Mouse (Mus musculus) mouse trophoblast stem cell (cell line): Measurements from ENCODE around the gene Zfp326.

Source experiments
- in situ Hi-C, 2 experiments: fragments of 300-500 bp; cut with MseI, MboI; formaldehyde crosslinking; loops; 2 replicates in 1 of 2; 3 replicates in 1 of 2; pipeline ENCODE4 v1.15.1; 2025

The Zfp326 gene

DNA sequence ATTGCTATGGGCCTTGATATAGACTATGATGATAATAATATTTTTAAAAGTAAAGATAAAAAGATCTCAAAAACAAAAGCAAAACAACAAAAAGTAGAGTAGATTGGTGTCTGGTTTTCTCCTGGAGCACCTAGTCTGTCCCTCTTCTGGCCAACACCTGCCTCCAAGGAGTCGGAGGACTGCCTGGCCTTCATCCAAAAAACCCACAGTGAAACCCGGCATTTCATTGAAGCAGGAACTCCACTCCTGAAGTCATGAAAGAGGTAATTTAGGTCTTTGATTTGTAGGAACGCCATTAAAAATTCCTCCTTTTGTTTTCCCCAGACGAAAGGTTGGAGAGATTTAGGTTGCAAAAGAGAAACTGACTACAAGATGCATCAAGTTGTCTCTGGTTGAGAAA lies 8.9 kb upstream of the Zfp326 start:
- in situ Hi-C loops = loop anchor here in 1 of 2 experiments (5.0 kb wide), 1 partner anchor 180 kb away; no protein-coding TSS in a partner anchor

DNA sequence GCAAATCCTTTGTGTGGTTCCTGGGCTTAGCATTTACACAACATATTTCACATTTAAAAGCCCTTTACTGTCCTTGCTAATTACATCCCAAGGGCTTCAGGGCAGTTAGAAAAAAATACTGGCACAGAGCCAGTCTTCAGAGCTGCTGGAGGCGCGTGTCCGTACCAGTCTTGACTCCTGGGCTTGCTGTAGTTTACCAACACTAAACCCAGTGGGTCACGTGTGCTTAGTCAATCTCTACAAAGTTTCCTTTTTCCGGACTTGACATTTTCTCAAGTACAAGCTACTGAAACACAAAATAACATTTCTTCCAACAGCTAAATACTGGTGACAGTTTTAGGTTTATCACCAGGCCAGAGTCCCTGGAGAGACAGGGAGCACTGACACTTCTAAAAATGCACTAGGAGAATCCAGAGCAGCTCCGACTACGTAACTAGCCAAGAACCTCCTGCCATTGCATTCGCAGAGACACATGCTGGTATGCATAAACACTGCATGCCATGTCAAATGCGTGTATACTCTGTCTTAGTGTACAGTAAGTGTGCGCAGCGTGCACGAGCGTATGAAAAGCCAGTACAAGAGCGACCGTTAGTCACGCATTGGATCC lies 8.4 kb upstream of the Zfp326 start:
- in situ Hi-C loops = loop anchor here in 1 of 2 experiments (5.0 kb wide), 1 partner anchor 181 kb away; no protein-coding TSS in a partner anchor

DNA sequence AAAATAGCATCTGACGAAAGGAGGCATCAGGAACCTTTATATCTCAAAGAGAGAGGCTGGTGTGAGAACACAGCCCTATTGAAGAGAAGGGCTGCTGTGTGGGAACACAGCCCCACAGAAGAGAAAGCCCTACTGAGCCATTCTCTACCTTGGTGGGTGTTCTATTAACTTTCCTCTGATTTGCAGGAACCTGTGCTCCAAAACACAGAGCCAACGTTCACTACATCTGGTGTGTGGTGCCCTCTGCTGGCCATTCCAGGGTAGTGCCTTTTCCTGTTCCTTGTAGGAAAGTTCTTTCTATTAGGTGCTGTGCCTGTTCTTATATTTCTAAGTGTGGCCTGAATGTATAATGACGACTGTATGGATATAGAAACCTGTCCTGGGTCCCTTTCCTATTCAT lies 7.8 kb upstream of the Zfp326 start:
- in situ Hi-C loops = loop anchor here in 1 of 2 experiments (5.0 kb wide), 1 partner anchor 181 kb away; no protein-coding TSS in a partner anchor

DNA sequence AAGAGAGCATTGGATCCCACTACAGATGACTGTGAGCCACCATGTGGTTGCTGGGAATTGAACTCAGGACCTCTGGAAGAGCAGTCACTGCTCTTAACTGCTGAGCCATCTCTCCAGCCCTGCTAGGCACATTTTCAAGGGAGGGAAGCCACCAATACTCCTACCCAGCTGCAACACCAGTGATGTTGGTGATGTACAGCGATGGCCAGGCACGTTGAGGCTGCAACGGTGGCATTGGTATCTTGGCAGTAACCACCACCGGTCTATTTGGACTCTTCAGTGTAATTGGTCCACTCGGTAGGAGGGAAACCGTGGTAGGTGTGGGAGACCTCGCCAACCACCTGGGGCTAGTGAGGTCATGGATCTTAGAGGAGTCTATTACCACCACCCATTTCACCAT lies 6.6 kb upstream of the Zfp326 start:
- in situ Hi-C loops = loop anchor here (5.0 to 10.0 kb wide), 4 partner anchors 182 to 465 kb away; no protein-coding TSS in a partner anchor

DNA sequence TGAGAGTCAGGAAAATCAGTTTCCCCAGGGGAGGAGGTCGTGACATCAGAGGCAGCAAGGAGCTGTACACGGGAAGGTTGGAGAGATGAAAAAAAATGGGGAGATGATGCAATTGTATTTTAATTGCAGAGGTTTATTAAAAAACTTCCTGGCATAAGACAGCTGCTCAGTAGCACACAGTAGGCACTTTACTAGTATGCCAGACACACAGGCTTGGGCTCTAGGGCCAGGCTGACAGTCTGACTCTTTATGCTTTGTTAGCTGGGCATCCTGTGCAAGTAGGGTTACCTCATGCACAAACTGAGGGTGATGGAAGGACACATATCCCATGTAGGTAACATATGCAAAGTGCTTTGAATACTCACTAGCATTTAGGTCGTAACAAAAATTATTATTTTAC lies 5.2 kb upstream of the Zfp326 start:
- in situ Hi-C loops = loop anchor here (5.0 to 10.0 kb wide), 3 partner anchors 186 to 466 kb away; no protein-coding TSS in a partner anchor

DNA sequence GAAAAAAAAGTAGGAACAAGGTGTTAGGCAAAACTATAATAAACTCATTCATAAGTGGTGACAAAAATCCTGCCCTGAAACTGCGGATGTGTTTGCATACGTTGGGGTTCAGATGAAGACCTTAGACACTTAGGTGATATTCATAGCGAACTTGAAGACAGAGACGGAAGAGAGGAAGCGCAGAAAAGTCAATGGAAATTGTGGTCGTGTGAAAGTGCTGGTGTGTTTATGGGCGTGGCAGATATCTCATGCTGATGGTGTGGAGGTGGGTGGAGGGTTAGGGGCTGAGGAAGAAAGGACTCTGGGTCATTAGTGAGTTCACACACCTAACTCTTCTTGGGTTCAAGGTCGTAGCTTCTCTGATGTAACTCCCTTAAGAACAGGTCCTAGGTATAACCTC lies 4.2 kb upstream of the Zfp326 start:
- in situ Hi-C loops = loop anchor here (5.0 to 10.0 kb wide), 3 partner anchors 187 to 467 kb away; no protein-coding TSS in a partner anchor

DNA sequence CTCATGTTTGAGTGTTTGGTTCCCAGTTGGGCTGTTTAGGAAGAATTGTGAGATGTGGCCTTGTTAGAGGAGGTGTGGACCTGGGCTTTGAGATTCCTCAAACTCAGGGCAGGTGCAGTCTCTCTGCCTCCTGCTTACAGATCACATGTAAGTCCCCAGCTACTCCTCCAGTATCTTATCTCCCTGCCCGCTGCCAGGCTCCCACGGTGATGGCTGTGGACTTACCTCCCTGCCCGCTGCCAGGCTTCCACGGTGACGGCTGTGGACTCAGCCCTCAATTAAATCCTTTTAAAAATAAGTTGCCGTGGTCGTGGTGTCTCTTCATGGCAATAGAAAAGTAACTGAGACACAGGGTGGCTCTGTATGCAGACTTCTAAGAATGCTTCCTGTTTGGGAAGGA lies 3.4 kb upstream of the Zfp326 start:
- in situ Hi-C loops = loop anchor here (5.0 to 10.0 kb wide), 3 partner anchors 188 to 468 kb away; no protein-coding TSS in a partner anchor

DNA sequence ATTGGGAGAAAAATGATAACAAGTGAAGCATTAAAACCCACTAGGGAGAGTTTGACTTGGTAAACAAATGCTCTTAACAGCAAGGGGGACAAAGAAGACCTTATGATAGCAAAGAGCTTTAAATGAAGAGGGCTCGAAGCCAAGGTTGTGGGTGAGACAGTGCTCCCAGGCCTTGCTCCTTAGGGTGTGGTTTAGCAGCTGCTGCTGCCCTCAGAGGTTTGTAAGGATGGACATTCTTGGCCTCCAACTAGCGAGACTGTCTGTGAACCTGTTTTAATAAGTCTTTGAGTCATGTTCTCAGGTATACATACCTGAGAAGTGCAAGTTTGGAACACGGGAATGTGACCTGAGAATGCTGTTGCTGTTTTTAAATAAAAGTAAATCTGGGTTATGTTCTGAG lies 2.6 kb upstream of the Zfp326 start:
- in situ Hi-C loops = loop anchor here (5.0 to 10.0 kb wide), 3 partner anchors 189 to 469 kb away; no protein-coding TSS in a partner anchor

DNA sequence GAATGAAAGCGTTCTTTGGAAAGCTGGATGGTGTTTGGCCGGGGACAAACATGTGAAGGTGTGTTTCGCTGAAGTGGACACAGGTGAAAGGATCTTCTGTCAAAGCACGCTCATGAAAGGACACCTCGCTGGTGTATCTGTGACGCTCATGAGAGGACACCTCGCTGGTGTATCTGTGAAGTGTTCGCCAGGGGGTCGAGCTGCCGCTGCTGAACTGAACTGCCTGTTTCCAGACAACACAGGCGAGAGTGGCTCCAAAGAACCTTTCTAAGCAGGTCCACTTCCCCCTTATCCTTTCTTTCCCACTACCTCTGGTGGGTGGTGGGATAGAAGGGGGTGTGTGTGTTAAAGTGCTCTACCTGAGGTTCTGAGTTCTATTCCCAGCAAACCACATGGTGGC lies 1.9 kb upstream of the Zfp326 start:
- in situ Hi-C loops = loop anchor here (5.0 to 10.0 kb wide), 3 partner anchors 190 to 470 kb away; no protein-coding TSS in a partner anchor

DNA sequence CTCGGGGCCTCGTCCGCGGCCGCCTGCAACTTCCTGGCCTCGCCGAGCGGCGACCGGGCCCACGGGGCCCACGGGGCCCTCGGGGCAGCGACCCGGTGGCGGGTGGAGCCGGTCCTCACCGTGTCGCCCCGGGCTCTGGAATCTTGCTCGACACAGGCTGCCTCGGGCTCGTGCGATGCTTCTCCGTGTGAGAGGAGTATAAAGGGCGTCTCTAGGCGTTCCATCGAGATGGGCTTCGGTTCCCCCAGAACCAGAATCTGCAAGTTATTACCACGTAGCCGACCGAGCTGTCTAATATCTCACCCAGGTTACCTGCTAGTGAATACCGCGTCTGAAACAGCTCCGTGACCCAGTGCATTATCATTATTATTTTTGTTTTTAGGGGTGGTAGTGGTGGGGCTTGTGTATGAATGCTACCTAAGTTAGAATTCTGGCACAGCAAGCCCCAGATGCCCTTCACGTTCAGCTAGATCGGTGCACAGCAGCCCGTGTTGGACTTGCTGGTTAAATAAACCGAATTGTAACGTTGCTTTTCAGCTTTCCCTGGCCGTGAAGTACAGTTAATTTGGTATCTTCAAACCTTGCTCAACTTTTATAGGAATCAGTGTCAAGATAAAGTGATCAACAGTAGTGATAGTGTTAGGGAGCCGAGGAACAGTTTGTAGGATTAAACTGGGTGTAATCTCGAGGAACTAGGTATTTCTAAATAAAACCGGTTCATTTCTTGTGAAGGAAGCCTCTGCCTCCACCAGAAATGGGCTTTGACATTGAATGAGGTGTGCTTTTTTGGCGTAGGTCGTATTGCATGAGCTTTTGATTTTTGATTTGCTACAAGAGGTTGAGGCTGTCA lies 785 bp downstream of the Zfp326 start:
- in situ Hi-C loops = loop anchor here in 1 of 2 experiments (10.0 kb wide), 2 partner anchors 192 to 472 kb away; no protein-coding TSS in a partner anchor

DNA sequence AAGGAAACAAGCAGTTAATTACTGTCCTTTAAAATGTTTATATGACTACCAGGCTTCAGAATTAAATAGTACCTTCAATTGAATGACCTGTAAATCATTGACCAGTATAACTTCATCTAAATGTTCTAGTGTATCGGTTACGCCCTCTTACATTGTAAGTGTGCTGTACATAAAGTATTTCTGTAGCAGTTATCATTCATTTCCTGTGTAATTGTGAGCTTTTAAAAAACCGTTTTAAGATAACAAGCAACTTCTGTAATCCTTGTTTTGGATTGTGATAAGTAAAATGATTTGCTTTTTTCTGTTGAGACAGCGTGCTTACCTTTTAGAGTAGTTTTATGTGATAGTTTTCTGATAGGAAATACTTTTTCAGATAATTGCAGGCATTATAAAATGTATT lies 11.0 kb downstream of the Zfp326 start:
- in situ Hi-C loops = no loop called here

DNA sequence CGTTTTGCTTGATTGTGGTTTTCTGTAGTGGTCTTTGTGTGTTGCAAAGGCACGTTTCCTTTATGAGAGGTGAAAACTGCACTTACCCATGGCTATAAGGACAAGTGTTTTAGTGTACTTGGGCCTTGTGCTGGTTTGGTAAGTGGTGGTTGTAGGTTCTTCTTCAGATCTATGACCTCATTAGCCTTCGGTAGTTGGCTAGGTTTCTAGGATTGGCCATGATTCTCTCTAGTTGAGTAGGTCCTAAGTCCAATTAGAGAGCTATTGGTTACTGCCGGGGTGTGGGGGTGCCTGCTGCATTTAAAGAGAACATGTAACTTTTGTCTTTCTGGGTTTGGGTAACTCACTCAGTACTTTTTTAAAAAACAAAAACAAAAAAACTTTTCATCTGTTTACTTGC lies 21.8 kb downstream of the Zfp326 start:
- in situ Hi-C loops = no loop called here

DNA sequence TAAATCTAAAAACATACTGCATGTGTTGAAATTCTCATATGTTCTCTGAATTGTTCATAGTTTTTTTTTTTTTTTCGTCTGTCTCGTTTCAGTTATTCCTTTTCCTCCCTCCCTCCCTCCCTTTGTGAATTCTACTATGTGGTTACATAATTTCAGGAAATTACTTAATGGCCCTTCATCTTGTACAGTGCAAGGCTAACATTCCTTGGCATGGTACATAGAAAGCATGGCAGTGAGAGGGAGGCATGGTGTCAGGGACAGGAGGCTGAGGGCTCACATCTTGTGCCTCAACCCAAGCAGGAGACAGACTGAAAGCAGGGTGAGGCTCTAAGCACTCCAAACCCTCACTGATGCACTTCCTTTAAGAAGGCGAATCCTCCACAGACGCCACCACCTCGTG lies 32.8 kb downstream of the Zfp326 start:
- in situ Hi-C loops = no loop called here

DNA sequence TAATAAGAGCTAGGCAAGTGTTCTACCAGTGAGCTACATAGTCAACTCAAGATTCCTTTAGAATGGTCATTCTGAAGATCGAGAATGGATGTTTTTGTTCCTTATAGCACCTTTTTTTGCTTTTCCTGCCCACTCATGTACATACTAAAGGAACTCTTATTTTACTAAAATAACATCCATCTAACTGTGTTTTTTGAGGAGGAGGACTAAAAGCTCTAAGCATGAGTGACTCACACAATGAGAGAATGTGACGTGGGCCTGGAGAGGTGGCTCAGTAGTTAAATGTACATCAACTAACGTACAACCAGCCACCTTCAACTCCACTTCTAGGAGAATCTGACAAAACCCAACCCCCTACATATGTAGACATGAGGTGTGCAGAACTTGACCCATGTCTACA lies 33.3 kb downstream of the Zfp326 start:
- in situ Hi-C loops = no loop called here

DNA sequence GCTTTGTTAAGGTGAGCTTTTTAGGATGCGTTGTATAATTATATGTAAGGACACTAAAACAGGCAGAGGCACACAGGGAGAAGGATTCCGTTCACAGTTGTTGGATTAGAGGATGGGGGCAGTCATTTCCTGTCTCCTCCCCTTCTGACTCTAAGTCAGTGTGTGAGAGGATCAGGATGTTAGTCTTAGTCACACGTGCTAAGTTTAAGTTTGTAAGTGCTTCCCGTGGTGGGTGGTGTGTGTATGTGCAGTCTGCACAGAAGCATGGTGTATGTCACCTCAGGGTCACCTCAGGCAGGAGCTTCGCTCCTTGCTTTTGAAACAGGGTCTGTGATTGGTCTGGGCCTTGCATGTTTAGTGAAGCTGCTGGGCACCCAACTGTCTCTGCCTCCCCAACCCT lies 35.1 kb downstream of the Zfp326 start:
- in situ Hi-C loops = no loop called here

DNA sequence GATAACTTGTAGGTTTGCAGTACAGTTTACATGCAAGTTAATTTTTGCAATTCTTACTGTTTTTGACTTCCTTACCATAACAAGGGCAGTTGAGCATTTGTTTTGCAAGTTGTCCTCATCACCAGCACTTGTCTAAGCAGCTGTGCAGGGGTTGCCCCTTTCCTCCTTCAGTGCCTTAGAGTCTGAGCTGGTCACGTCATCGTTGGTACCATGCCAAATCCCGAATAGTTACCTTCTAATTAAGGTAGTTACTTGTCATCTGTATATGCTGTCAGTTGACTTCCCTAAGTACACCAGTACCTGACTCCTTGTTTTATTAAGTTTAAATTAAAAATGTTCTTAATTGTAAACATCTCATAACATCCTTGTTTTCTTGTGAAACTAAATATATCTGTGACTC lies 41.0 kb downstream of the Zfp326 start:
- in situ Hi-C loops = no loop called here

DNA sequence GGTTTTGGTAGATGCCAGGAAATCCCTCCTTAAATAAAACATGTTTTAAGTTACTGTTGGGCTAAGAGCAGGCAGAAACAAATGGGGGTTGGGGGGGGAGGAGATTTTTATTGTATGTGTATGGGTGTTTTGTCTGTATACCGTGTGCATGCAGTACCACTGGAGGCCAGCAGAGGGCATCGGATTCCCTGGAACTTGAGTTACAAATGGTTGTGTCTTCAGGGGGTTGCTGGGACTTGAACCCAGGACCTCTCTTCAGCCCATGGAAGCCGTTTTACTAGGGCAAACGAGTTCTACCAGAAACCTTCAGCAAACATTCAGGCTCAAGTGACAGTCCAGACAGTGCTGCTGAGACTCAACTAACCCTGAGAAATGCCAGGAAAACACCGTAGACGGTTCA lies 41.9 kb downstream of the Zfp326 start:
- in situ Hi-C loops = no loop called here

DNA sequence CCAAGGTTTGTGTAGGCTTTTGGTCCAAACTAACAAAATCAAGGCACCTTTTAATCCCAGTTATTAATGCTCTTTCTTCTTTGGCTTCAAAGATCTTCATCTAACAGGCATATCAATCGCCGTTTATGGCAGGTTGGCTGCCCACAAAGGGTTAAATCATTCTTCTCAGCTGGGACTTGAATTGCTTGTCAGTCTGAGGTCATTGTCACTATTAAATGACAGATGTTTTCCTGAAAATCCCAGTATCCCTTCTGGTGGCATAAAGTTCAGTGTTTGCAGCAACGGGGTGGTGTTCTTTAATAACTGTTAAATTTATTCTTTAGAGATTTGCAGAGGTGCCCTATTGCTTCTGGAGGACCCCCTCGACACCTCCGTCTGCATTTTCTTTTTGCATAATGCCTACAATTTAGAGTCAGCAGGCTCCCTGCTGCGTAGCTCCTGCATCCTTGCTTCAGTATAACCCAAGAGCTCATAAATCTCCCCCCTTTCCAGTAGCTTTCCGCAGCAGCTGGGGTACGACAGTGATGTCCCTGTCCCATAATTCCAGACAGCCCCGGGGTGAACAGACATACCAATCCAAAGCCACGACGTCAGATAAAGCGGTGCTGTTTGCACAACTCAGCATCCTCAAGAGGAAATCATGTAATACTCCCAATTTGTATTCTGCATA lies 46.6 kb downstream of the Zfp326 start:
- in situ Hi-C loops = no loop called here

DNA sequence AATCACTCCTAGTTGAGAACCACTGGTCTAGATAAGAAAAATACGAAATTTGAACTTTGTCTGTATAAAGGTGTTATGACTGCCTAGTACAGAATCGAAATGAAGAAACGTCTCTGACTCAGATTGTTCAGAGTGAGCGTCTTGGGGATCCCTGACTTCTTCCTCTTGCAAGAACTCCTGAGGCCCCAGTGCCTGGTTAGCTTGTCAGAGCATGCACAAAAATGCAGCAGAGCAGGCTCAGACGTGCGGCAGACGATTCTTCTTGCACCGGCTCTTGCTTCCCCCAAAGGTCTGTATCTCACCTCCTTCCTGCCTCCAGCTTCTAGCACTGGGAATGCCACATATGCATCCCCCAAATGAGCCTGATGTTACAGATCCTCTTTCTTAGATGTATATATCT lies 48.0 kb downstream of the Zfp326 start:
- in situ Hi-C loops = no loop called here

DNA sequence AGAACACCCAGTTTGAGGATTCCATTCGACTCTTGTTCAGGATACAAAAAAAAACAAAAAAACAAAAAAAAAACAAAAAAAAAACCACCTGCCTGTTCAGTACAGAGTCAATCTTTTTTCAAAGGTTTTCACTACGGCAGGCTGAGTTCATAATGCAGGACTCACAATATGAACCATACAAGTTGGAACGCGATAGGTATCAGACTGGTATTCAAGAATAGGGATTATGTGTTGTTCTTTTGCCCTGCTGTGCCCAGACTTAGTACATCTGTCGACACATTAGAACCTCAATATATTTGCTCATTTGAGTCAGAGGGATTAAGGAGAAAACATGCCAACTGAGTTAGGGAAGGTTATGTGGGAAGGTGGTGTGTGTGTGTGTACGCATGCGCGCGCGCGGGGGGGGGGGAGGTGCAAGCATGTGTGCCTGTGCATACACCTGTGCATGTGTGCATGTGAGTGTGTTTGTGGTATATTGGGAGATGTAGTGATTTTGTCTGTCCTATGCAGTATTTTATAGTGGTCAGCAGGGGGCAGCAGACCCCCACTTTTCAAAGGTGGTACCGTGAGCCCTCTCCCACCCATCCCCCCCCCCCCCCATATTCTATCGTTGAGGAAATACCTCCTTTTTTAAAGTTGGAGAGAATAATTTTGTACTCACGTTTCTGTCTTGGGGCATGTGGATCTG lies 49.3 kb downstream of the Zfp326 start:
- in situ Hi-C loops = no loop called here

DNA sequence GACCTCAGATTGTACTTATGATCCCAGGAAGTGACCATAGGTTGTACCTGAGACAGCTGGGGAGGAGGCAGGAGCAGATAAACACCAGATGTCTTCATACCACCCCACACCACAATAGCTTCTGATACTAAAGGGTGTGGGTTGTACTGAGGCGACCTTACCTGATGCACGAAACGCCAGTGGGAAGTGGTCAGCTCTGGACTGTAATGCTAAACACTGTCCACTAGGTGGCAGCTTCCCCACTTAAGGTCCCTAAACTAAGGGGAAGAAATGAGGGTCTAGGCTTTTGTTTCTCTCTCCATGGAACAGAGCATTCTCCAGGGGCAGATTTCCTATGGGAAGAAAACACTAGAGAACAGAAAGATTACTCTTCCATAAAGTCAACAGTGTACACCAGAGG lies 53.9 kb downstream of the Zfp326 start:
- in situ Hi-C loops = no loop called here
